Mouse (Mus musculus): ENCODE data around the gene Calr4.

Gene Calr4

DNA sequence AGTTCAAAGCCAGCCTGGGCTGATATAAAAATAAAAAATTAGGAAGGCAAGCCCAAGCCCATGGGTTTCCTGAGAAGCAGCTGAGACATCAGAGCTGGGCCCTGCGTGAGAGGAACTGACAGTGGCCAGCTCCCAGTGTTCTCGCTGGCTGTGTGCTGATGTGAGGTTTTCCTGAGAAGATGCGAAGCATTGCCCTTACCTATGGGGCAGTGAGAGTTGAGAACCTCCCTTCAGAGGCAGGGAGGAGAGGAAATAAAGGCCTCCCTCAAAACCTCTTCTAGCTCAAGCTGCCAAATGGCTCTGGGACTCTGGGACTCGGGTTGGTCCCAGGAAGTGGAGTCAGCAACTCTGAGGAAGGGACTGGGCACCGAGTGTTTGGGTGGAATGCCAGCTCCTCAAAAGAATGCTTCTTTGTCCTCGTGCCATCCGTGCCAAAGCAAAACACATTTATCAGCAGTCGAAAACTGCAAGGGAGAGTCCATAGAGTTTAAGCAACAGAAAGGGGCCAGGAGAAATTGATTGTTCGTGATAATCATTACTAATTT, 593 bp downstream of the Calr4 start:
- peak; percentile 18 for DNase-seq (ENCODE audit: extremely low read depth, insufficient read length, low spot score)

DNA sequence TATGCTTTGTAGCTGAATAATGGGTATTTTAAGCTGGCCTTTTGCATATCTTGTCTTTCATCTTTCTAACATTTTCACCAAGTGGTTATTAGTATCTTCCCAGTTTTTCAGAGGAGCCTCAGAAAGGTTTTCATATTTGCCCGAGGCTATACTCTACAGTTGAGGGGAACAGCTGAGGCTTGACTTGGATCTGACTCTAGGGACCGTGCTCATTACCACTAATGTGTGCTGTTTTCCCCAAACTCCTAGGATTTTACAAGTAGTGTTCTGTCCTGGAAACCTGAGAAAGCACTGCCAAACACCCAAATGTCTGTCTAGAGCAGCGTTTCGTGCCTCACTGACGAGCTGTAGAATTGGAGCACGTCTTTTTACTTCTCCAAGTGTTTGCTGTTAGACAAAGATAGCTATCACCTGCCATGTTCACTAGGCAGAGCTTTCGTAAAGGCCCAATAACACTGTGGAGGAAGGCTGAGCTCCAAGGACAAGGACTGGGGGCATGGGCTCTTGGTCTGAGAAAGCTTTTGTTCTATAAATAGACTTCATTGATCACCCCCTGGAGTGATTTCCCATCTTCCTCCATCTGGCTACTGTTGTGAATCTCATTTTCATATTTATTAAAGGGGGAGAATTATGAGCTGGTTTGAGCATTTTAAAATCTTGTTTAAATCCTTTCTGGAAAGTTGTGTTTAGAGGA, 2.0 kb downstream of the Calr4 start:
- no peak for DNase-seq (ENCODE audit: extremely low read depth, insufficient read length, low spot score)

DNA sequence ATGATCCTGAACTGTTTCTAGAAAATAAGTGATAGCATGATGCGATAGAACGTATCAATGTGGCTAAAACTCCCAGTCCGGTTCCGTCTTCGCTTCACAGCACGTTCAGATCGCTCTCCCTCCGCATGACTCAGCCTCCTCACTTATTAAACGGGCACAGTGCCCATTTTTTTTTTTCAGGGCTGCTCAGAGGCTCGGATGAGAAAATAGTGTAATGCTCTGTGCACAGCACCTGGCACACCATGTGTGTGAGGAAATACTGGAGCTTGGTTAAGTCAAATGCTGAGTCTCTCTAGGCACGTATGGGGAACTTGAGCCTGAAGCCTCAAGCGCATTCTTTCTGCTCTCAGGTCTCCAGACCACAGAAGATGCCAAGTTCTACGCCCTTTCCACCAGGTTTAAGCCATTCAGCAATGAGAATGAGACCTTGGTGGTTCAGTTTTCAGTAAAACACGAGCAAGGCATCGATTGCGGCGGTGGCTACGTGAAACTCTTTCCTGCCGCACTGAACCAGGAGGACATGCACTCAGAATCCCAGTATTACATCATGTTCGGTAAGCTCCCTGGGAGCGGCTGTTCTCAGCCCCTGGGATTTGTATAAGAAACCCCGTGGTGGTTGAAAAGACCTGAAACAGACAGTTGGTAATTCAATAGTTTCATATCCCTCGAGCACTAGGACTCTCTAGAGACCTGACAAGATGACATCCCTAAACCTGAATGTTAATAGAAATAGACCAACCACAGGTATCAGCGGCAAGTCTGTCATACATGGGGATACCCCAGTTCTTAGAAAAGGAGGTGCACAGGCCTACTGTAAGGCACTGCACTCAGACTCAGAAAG, 4.4 kb downstream of the Calr4 start:
- peak; percentile 55 for DNase-seq (ENCODE audit: extremely low read depth, insufficient read length, low spot score)

DNA sequence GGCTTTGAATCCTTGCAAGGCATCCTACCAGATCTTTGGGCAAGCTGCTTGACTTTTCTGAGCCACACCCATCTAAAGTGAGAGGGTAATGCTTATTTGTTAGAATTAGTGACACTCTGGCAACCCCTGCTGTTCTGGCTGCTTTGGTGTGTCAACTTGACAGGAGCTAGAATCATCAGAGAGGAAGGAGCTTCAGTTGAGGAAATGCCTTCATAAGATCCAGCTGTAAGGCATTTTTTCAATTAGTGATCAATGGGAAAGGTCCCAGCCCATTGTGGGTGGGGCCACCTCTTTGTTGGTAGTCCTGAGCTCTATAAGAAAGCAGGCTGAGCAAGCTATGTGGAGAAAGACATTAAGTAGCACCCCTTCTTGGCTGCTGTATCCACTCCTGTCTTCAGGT, 6.9 kb downstream of the Calr4 start:
- DNase-seq (ENCODE audit: extremely low read depth, insufficient read length, low spot score): no peak

DNA sequence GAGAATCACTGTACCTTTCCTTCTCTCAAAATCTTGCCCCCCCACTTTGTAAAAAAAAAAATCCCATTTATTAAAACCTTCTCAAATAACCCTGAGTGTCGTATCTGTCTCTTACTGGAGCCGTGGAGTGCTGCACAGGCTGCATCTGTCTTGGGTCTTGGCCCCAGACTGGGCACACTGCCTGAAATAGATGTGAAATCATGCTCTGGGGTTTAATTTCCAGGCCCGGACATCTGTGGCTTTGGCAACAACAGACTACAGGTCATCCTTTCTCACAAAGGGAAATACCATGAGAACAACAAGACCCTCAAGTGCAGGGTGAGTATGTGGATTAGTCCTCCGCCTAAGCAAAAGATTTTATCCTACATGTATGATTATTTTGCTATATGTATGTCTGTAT, 7.6 kb downstream of the Calr4 start:
- DNase-seq (ENCODE audit: extremely low read depth, insufficient read length, low spot score): peak; percentile 34

DNA sequence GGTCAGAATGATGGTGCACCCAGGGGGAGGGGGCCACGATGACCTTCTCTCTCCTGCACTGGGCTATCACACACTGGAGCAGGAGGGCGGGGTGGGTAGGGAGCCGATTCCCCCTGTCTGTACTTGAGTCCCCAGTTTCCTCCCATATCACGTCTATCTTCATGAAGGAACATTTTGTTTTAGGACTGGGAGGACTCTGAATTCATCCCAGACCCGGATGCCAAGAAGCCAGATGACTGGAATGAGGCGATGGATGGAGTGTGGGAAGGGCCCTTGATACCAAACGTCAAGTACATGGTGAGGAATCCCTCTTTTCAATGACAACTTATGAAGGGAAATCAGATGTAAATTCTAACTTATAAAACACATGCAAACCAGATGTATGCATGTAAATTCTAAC, 10.2 kb downstream of the Calr4 start:
- no peak for DNase-seq (ENCODE audit: extremely low read depth, insufficient read length, low spot score)

DNA sequence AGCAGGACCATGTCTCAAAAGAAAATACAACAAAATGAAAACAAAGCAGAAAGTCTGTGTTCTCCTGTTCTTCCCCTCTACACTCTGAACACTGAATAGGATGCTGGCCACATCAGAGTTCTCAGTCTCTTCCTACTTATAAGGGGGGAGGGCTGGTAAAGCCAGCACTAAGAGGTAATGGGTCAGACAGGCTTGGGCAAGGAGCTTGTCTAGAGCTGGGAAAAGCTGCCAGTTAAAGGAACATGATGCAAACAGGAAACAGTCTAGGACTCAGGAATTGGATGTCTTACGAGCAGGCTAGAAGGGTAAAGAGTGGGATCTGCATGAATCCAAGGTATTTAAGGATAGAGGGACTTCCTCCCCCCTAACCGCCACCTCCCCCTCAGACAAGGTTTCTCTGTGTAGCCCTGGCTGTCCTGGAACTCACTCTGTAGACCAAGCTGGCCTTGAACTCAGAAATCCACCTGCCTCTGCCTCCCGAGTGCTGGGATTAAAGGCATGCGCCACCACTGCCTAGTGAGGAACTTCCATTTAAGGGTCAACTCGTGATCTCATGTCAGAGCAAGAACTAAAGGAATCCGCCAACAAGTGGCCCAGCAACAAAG, 10.8 kb downstream of the Calr4 start:
- DNase-seq (ENCODE audit: extremely low read depth, insufficient read length, low spot score): no peak

DNA sequence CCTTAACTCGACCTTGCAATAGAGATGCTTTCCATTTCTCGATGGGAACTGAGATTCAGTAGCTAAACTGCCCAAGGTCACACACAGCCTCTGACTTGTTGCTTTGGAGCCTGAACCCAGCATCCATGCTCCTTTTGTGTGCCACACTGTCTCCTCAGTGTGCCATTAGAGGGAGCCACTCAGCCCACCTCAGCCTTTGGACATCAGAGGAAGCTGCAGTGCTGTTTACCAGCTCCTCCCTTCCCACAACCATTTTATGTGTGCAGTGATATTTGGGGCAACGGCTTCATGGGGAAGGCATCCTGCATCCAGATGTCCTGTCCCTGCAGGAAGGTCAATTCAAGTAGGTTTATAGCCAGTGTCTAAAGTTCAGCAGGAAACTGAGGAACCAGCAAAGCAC, 17.3 kb downstream of the Calr4 start:
- DNase-seq (ENCODE audit: extremely low read depth, insufficient read length, low spot score): peak; percentile 11

DNA sequence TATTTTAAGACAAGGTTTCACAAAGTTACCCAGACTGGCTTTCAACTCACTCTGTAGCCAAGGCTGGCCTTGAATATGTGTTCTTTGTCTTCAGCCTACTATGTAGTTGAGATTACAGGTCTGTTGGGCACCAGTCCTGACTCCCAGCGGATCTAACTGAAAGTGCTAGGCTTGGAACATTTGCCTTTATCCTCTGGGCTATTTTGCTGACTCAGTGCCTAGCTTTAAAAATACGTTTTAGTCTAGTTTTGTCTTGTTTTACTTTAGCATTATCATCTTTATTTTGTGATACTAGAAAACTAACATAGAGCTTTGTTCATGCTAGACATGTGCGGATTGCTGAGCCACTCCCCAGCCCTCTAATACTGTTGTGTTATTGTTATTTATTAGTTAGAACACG, 17.9 kb downstream of the Calr4 start:
- no peak for DNase-seq (ENCODE audit: extremely low read depth, insufficient read length, low spot score)

DNA sequence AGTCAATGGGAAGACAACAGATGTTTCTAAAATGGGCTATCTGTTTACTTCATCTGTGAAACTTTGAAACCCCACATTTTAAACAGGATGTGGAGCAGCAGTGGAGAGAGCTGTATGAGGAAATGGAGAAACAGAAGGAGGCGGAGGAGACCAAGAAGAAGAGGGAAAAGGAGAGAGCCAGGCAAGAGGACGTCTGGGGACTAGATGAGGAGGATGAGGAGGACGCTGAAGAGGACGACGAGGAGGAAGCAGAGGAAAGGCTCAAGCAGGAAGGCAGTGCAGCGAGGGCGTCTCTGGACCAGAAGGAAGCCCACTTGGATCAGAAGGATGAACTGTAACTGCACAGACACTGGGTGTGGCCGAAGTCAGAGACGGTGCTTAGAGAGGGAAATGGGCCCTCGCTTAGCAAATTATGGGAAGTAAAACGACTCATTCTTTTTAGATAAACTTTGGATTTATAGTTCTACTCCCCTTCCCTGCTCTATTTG, 19.4 kb downstream of the Calr4 start:
- DNase-seq (ENCODE audit: extremely low read depth, insufficient read length, low spot score): no peak

DNA sequence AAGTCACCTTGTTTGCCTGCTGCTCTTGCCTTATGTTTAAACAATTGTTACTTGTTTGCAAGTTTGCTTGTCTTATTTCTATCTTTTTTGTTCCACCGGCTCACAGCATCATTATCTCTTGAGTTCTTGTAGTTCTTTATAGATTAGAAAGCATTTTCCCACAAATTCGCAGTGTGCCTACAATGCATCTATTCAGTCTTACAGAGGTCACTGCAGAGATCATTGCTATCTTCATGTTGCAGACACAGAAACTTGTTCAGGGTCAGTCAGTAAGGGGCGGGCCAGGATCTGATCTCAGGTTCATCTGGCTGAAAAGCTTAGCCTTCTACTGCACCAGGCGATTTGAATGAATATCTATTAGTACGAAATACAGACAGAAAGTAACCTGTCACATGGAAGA, 20.2 kb downstream of the Calr4 start:
- no peak for DNase-seq (ENCODE audit: extremely low read depth, insufficient read length, low spot score)

DNA sequence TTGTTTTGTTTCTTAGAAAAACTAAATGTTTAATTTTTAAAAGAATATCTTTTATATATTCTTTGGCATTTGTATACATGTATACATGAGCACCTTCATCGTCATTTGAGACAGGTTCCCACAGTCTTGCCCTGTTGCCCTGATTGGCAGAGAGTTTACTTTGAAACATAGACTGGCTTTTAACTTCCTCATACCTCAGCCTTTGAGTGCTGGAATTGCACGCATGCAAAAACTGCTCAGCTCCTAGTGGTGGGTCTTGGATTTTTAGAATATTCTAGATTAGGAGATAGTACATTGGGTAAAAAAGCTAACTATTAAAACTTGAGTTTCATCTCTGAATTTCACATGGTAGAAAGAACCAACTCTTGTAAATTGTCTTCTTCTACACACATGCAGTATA, 21.0 kb downstream of the Calr4 start:
- DNase-seq (ENCODE audit: extremely low read depth, insufficient read length, low spot score): no peak

DNA sequence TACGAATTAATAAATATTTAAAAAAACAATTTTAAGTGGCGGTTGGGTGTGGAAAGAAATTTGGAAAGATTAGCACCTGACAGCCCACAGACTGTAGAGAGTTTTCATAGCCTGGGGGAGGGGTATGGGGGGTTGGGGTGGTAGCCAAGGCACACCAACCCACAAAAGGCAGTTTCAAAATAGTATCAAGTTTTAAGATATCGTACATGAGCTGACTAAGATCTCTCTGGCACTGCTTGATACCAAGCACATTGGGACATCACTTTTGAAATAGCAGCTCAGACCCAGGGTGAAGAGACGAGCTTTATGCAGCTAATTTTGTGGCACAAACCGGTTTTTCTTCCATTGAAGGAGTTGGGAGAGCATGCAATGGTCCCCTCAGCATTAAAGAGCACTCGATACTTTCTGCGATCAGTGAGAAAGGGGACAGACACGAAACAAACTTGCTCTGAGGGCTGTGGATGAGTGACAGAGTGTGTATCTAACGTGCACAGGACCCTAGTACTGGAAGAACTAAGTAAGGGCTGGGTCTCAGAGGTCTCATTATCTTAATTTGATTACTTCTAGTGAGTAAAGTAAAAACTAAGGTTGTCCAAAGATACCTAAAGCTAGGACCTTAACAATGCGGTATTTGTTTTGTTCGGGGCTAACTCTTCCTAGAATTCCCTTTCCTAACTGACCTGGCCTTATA, 21.6 kb downstream of the Calr4 start:
- DNase-seq (ENCODE audit: extremely low read depth, insufficient read length, low spot score): no peak

DNA sequence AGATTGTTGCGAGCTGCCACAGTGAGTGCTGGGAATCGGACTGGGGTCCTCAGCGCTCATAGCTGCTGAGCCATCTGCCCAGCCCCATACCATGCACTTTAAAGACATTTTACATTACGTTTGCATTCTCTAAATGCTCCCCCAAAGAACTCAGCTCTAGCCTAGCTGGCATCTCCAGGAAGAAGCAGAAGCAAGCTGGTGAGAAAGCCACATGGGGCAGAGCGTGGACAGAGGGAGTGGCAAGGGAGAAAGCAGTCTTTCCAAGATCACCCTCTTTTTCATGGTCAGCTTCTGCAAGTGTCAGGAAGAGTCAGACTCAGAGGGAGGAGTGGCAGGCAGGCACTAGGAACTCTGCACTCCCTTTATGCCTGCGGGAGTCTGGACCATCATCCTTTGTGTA, 22.5 kb downstream of the Calr4 start:
- no peak for DNase-seq (ENCODE audit: extremely low read depth, insufficient read length, low spot score)

DNA sequence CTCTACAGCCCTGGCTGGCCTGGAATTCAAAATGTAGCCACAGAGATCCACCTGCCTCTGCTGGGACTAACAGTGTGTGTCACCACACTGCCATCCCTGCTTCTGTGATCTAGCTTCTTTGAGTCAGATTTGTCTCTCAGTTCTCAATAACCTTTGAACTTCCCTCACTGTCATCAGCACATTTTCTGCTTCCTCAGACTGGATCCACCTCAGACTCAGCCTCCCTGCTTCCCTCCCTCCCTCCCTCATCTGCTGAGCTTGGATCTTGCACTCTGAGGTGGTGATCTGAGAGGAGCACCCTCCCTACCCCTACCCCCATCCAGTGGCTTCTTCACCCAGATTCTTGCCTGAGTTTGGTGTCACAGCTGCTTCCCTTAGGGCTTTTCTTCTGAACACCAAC, 23.4 kb downstream of the Calr4 start:
- DNase-seq (ENCODE audit: extremely low read depth, insufficient read length, low spot score): no peak

DNA sequence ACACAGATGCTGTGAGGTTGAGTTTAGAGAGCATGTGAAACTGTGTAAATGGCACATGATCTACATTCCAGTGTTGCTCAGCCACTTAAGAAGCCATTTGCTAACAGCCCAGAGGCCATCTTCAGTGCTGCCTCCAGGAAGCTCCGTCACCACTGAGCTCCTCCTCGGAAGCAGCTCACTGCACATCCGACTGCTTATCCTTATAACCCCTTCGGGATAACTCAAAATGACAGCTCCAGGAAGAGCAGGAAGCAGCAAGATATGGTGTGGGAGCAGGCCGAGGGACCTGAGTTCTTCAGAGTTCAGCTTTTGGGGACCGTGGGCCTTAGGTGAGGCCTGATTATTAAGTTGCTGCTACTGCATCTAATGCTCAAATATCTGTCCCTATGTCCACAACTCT, 27.8 kb downstream of the Calr4 start:
- DNase-seq (ENCODE audit: extremely low read depth, insufficient read length, low spot score): no peak

DNA sequence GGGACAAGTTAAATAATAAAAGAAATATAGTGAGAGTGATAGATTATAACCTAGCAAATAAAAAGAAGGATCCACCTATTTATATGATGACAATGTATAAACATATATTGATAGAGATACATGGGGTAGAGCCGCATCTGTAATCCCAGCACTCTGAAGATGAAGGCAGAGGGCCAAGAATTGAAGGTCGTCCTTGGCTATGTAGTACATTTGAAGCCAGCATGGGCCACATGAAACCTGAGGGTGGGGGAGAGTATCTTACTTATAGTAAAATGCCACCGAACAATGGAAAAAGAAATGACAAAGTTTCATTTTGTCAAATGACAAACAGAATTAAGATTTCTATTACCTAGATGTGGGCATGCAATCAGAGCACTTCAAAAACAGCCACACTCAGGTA, 31.8 kb downstream of the Calr4 start:
- DNase-seq (ENCODE audit: extremely low read depth, insufficient read length, low spot score): no peak

DNA sequence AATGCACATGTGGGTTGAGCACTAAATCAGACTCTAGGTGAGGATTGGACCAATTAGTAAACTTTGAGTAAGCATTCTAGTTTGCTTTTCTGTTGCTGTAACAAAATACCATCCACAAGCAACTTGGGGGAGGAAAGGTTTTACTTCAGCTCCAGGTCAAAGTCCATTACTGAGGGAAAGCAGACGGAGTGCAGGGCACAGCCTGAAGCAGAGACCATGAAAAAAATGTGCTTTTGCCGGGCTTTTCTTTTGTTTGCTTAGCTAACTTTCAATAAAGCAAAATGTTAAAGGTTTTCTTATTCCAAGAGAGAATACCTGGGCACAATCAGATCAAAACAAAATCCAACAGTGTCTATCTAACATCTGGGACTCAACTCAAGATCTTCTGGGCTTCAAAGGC, 32.5 kb downstream of the Calr4 start:
- no peak for DNase-seq (ENCODE audit: extremely low read depth, insufficient read length, low spot score)

DNA sequence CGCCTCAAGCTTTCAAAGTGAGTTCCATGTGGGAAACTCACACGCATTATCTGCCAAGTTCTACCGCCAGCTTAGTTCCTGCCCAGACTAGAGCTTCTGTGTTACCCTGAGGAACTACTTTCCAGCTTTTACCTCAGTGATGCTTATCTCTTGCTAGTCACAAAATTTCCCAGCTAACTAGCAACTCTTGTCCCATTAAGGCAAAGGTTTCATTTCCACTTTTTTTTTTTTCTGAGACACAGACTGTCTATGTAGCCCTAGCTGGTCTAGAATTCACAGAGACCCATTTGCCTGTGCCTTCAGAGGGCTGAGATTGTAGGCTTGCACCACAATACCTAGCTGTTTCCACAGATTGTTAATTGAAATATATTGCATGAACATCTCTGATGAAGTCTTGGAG, 33.2 kb downstream of the Calr4 start:
- no peak for DNase-seq (ENCODE audit: extremely low read depth, insufficient read length, low spot score)

DNA sequence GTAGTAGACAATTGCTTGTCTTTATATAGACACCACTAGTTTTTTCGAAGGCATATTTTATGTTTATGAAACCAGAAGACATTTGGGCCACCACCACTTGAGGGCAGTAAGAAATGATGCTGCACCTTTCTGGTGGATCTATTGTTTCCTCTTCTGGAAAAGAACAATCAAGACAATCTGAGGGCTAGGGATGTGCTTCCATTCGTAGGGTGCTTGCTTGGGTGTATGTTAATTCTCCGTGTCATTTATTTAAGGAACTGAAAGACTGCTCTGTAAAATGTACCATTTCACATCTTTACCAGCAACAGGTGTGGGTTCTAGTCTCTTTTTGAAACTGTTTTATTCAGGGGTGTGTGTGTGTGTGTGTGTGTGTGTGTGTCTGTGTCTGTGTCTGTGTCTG, 34.6 kb downstream of the Calr4 start:
- no peak for DNase-seq (ENCODE audit: extremely low read depth, insufficient read length, low spot score)

DNA sequence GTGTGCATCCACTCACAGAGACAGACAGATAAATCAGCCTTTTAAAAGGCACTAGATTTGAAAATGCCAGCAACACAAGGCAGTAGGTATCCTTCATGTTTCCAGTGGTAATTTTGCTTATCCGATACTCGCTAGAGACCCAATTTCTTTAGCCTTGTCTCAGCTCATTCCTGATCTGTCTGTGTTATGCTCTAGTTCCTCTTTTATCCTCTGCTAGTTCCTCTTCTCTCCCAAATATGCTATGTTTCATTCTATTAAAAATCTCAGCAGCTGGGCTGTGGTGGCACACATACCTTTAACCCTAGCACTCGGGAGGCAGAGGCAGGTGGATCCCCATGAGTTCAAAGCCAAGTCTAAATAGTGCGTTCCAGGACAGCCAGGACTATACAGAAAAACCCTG, 37.5 kb downstream of the Calr4 start:
- no peak for DNase-seq (ENCODE audit: extremely low read depth, insufficient read length, low spot score)

Data from 3134 (cell line).